Mouse (Mus musculus): ENCODE results near the gene Cd38.

DNA sequence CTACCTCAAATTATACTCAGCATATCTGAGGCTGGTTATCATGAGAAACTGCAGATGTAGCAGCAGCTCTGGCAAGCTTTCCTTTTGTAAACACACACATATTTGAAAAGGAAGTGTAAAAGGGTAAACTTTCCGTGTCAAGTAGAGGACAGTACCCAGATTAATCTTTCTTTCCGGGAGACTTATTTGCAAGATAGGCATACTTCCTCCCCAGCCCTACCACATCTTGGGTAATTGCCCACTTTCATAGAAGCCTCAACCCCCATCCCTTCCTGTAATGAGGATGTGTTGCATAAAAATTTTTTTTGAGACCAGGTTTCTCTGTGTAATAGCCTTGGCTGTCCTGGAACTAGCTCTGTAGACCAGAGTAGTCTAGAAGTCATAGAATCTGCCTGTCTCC, 12.6 kb upstream of the Cd38 start:
- no peak for TF ChIP-seq CTCF (IDR thresholded peaks at IDR 0.05; ENCODE audit: low read depth, low read length)
- no peak for TF ChIP-seq POLR2A (IDR thresholded peaks at IDR 0.05; ENCODE audit: extremely low read depth, insufficient read depth, low read length)
